24 mouse cellular contexts compared by ENCODE assay signal in genomic region chr3:123658429-123658828, GRCm38 (mm10). TPM values are rescaled to one million over a fixed set of nuclear protein-coding genes. Genes with fewer than 3 reads are reported as not detected.
DNase-seq lines count a peak whose midpoint lies in the region; ATAC-seq lines count a peak whose summit lies in the region.
"Had no signal": no experiment of that assay in that cellular context is flagged by ENCODE, and none has a peak within 500 bp of the region (broad histone marks: within the 10 kb centered on the region; RNA-seq: fewer than 3 reads in every experiment).

No protein-coding gene starts in this region.

- 0 out of 2 replicates have a peak, but pooled peaks have one; percentile 10 for ATAC-seq in hindbrain, embryonic 13.5 days (ENCODE audit: low FRiP score)
- ATAC-seq in hindbrain, embryonic 14.5 days (ENCODE audit: low FRiP score) = no peak
- peak; percentile 29; the same call in 1 of the 2 replicates for ATAC-seq in neural tube, embryonic 12.5 days (ENCODE audit: low FRiP score, low read depth)
- no peak for ATAC-seq in neural tube, embryonic 15.5 days (ENCODE audit: low FRiP score)
- ATAC-seq in midbrain, embryonic 15.5 days (replicated peaks) = peak; percentile 73
- ATAC-seq: CD4-positive, CD25-positive, alpha-beta regulatory T cell, adult 4 months had no signal

- WGBS in hindbrain, embryonic 13.5 days = 22% methylated on average over 5 of the region's 5 CpGs
- WGBS in hindbrain, embryonic 14.5 days = 25% methylated on average over 5 of the region's 5 CpGs
- 30% methylated on average over 5 of the region's 5 CpGs for WGBS in neural tube, embryonic 12.5 days
- 28% methylated on average over 5 of the region's 5 CpGs for WGBS in neural tube, embryonic 15.5 days
- 14% methylated on average over 5 of the region's 5 CpGs for WGBS in midbrain, embryonic 15.5 days

- H3K4me3 ChIP-seq in hindbrain, embryonic 13.5 days = no peak overlapping the region
- no peak overlapping the region for H3K4me3 ChIP-seq in hindbrain, embryonic 14.5 days (replicated peaks; ENCODE audit: low read length)
- H3K4me3 ChIP-seq in neural tube, embryonic 12.5 days = no peak overlapping the region
- no peak overlapping the region for H3K4me3 ChIP-seq in neural tube, embryonic 15.5 days (replicated peaks)
- H3K4me3 ChIP-seq in midbrain, embryonic 15.5 days = no peak overlapping the region
- H3K4me3 ChIP-seq: heart, adult 2 months; heart, embryonic 13.5 days; kidney, embryonic 15.5 days; megakaryocyte, embryonic 14.5 days; neural tube, embryonic 13.5 days had no signal

- no peak overlapping the region for H3K27ac ChIP-seq in hindbrain, embryonic 13.5 days
- no peak overlapping the region for H3K27ac ChIP-seq in hindbrain, embryonic 14.5 days
- no peak overlapping the region for H3K27ac ChIP-seq in neural tube, embryonic 12.5 days
- no peak overlapping the region for H3K27ac ChIP-seq in neural tube, embryonic 15.5 days (replicated peaks)
- H3K27ac ChIP-seq in midbrain, embryonic 15.5 days = no peak overlapping the region
- H3K27ac ChIP-seq: heart, adult 2 months; heart, embryonic 13.5 days; kidney, embryonic 15.5 days; liver, embryonic 14.5 days; neural tube, embryonic 13.5 days had no signal

- H3K9me3 ChIP-seq in hindbrain, embryonic 13.5 days = no peaks in the 10 kb centered on the region
- H3K9me3 ChIP-seq in hindbrain, embryonic 14.5 days (ENCODE audit: control insufficient read depth, low read length) = no peaks in the 10 kb centered on the region
- H3K9me3 ChIP-seq in neural tube, embryonic 12.5 days = no peaks in the 10 kb centered on the region
- H3K9me3 ChIP-seq in neural tube, embryonic 15.5 days (replicated peaks) = no peaks in the 10 kb centered on the region
- H3K9me3 ChIP-seq in midbrain, embryonic 15.5 days = no peaks in the 10 kb centered on the region
- H3K9me3 ChIP-seq: heart, embryonic 13.5 days; kidney, embryonic 15.5 days; megakaryocyte, embryonic 14.5 days; neural tube, embryonic 13.5 days had no signal

- H3K9ac ChIP-seq in hindbrain, embryonic 13.5 days = no peak overlapping the region
- H3K9ac ChIP-seq in hindbrain, embryonic 14.5 days = no peak overlapping the region
- H3K9ac ChIP-seq in neural tube, embryonic 12.5 days = no peak overlapping the region
- no peak overlapping the region for H3K9ac ChIP-seq in neural tube, embryonic 15.5 days (replicated peaks)
- no peak overlapping the region for H3K9ac ChIP-seq in midbrain, embryonic 15.5 days
- H3K9ac ChIP-seq: heart, embryonic 13.5 days; kidney, embryonic 15.5 days; liver, embryonic 14.5 days; lung, embryonic 14.5 days; neural tube, embryonic 13.5 days had no signal

- DNase-seq in hindbrain, embryonic 14.5 days (ENCODE audit: low spot score) = no peak
- no peak for DNase-seq in left cerebral cortex, postnatal 25 days (ENCODE audit: low spot score in 2 of 2)
- DNase-seq in urinary bladder, postnatal 4 days (ENCODE audit: low spot score in 2 of 2) = no peak
- DNase-seq: adrenal gland, postnatal 14 days; cerebellum, adult 11 months; cerebellum, postnatal 14 days; gastrocnemius, postnatal 36 days; heart, adult 2 months; heart, postnatal 14 days; kidney, adult 11 months; kidney, postnatal 36 days; layer of hippocampus, adult 9-11 months; lung, embryonic 14.5 days; thymus, adult 2 months had no signal

- H3K36me3 ChIP-seq in hindbrain, embryonic 13.5 days = no peaks in the 10 kb centered on the region
- no peaks in the 10 kb centered on the region for H3K36me3 ChIP-seq in hindbrain, embryonic 14.5 days (replicated peaks; ENCODE audit: control insufficient read depth, insufficient read depth)
- no peaks in the 10 kb centered on the region for H3K36me3 ChIP-seq in neural tube, embryonic 12.5 days
- H3K36me3 ChIP-seq in neural tube, embryonic 15.5 days = no peaks in the 10 kb centered on the region
- H3K36me3 ChIP-seq in midbrain, embryonic 15.5 days (replicated peaks) = no peaks in the 10 kb centered on the region
- H3K36me3 ChIP-seq: heart, embryonic 13.5 days; kidney, embryonic 15.5 days; neural tube, embryonic 13.5 days had no signal

- no peak overlapping the region for H3K4me2 ChIP-seq in hindbrain, embryonic 13.5 days
- H3K4me2 ChIP-seq in hindbrain, embryonic 14.5 days (replicated peaks) = no peak overlapping the region
- no peak overlapping the region for H3K4me2 ChIP-seq in neural tube, embryonic 12.5 days (replicated peaks)
- H3K4me2 ChIP-seq in neural tube, embryonic 15.5 days = no peak overlapping the region
- no peak overlapping the region for H3K4me2 ChIP-seq in midbrain, embryonic 15.5 days
- H3K4me2 ChIP-seq: heart, embryonic 13.5 days; kidney, embryonic 15.5 days; lung, embryonic 14.5 days; neural tube, embryonic 13.5 days had no signal

- intact Hi-C loops in left cerebral cortex, postnatal 25 days (cut with DNase I) = no loop called here

- H3K27me3 ChIP-seq in hindbrain, embryonic 13.5 days = no peaks in the 10 kb centered on the region
- H3K27me3 ChIP-seq in hindbrain, embryonic 14.5 days (ENCODE audit: control insufficient read depth, insufficient read depth, low read length) = no peaks in the 10 kb centered on the region
- H3K27me3 ChIP-seq in neural tube, embryonic 12.5 days (replicated peaks) = no peaks in the 10 kb centered on the region
- no peaks in the 10 kb centered on the region for H3K27me3 ChIP-seq in neural tube, embryonic 15.5 days (replicated peaks)
- H3K27me3 ChIP-seq in midbrain, embryonic 15.5 days (replicated peaks) = no peaks in the 10 kb centered on the region
- H3K27me3 ChIP-seq: heart, embryonic 13.5 days; kidney, embryonic 15.5 days; megakaryocyte, embryonic 14.5 days; neural tube, embryonic 13.5 days had no signal

- H3K4me1 ChIP-seq in hindbrain, embryonic 13.5 days (replicated peaks) = peaks cover 5% of the 10 kb centered on the region
- no peaks in the 10 kb centered on the region for H3K4me1 ChIP-seq in hindbrain, embryonic 14.5 days (replicated peaks; ENCODE audit: control insufficient read depth, insufficient read depth, low read length)
- H3K4me1 ChIP-seq in neural tube, embryonic 12.5 days = no peaks in the 10 kb centered on the region
- no peaks in the 10 kb centered on the region for H3K4me1 ChIP-seq in neural tube, embryonic 15.5 days
- H3K4me1 ChIP-seq in midbrain, embryonic 15.5 days = peaks cover 18% of the 10 kb centered on the region; the same call in 1 of the 2 replicates
- H3K4me1 ChIP-seq: heart, embryonic 13.5 days; kidney, embryonic 15.5 days had no signal

RNA-seq across cellular contexts. Expression of gene Ndst3, which starts 32.2 kb away (rescaled TPM):
- polyA plus RNA-seq in hindbrain, embryonic 13.5 days (2015; fragmentation: Nextera tagmentation; extraction: Ambion mirVana) = 11.2 and 12.9 TPM in 2 replicates
- polyA plus RNA-seq in hindbrain, embryonic 14.5 days (2014; fragmentation: Nextera tagmentation; extraction: Ambion mirVana) = 14.3 and 15.8 TPM in 2 replicates
- polyA plus RNA-seq in neural tube, embryonic 12.5 days (2016; fragmentation: Nextera tagmentation; extraction: Ambion mirVana) = 8.6 and 10.8 TPM in 2 replicates
- polyA plus RNA-seq in neural tube, embryonic 15.5 days (2015; fragmentation: Nextera tagmentation; extraction: Ambion mirVana) = 11.0 and 11.9 TPM in 2 replicates
- 17.3 and 19.6 TPM in 2 replicates for polyA plus RNA-seq in midbrain, embryonic 15.5 days (2015; fragmentation: Nextera tagmentation; extraction: Ambion mirVana)
- 10 to 100 TPM; 20.7 to 23.6 TPM for total RNA-seq in left cerebral cortex, postnatal 25 days (2021)
- total RNA-seq: gastrocnemius, postnatal 36 days had no signal
- polyA plus RNA-seq: CD4-positive, CD25-positive, alpha-beta regulatory T cell, adult 4 months; thymus, adult 2 months had no signal

Comparison
In these comparisons a context has a peak if more than half of its experiments do, and no peak if none do; other contexts are left out.
1. ATAC-seq: peak in hindbrain, embryonic 13.5 days (single experiment), neural tube, embryonic 12.5 days (single experiment) and midbrain, embryonic 15.5 days (single experiment); none in hindbrain, embryonic 14.5 days (single experiment) and neural tube, embryonic 15.5 days (single experiment).